Mouse (Mus musculus): ENCODE results near the gene Il16. TPM values are rescaled to one million over a fixed set of nuclear protein-coding genes. Genes with fewer than 3 reads are reported as not detected.
A peak's percentile ranks its signal among the peaks of the same experiment; 100 is the strongest.

The Il16 gene
- polyA plus RNA-seq, 1 experiment: 70.7 TPM

GRCm38 (mm10) chr7:83659159-83660065, 86.1 kb downstream of the Il16 start:
- Histone ChIP-seq H3K36me3 (ENCODE audit: control insufficient read depth, insufficient read depth, low read length) (no peaks in the 10 kb centered on the region), H3K27me3 (ENCODE audit: control insufficient read depth, insufficient read depth, low read length) (no peaks in the 10 kb centered on the region), H3K27ac (ENCODE audit: insufficient read depth, low read length) (peak overlapping the region; percentile 96), H3K4me3 (ENCODE audit: extremely low read depth, insufficient read depth, insufficient read length) (peak overlapping the region; percentile 27), H3K4me1 (ENCODE audit: control insufficient read depth, insufficient read depth, insufficient read length) (peaks cover 23% of the 10 kb centered on the region)
- DNase-seq (ENCODE audit: low read depth in 1 of 2, low spot score in 2 of 2): peak; percentile 70 to 74
- TF ChIP-seq POLR2A (IDR thresholded peaks at IDR 0.05; ENCODE audit: low read depth, low read length): no peak; the same call in 1 of the 2 replicates
- TF ChIP-seq CTCF (IDR thresholded peaks at IDR 0.05; ENCODE audit: extremely low read depth, insufficient read depth, insufficient read length, insufficient replicate concordance): no peak
- WGBS: 27% methylated on average over 9 of the region's 9 CpGs

- Histone ChIP-seq H3K27ac (ENCODE audit: insufficient read depth, low read length) (peak overlapping the region; percentile 96), H3K36me3 (ENCODE audit: control insufficient read depth, insufficient read depth, low read length) (no peaks in the 10 kb centered on the region), H3K4me3 (ENCODE audit: extremely low read depth, insufficient read depth, insufficient read length) (peak overlapping the region; percentile 28; the same call in 1 of the 2 replicates), H3K27me3 (ENCODE audit: control insufficient read depth, insufficient read depth, low read length) (no peaks in the 10 kb centered on the region), H3K4me1 (ENCODE audit: control insufficient read depth, insufficient read depth, insufficient read length) (peaks cover 23% of the 10 kb centered on the region)
- TF ChIP-seq CTCF (IDR thresholded peaks at IDR 0.05; ENCODE audit: extremely low read depth, insufficient read depth, insufficient read length, insufficient replicate concordance) (no peak), POLR2A (IDR thresholded peaks at IDR 0.05; ENCODE audit: low read depth, low read length) (no peak)
- DNase-seq (ENCODE audit: low read depth in 1 of 2, low spot score in 2 of 2): no peak
- WGBS: 24% methylated on average over 1 of the region's 1 CpGs
These were observed 86.8 kb downstream of the Il16 start for GRCm38 (mm10) chr7:83658716-83659115.

GRCm38 (mm10) chr7:83654938-83655630, 90.4 kb downstream of the Il16 start:
- 3% methylated on average over 5 of the region's 5 CpGs for WGBS
- DNase-seq (ENCODE audit: low read depth in 1 of 2, low spot score in 2 of 2): peak; percentile 71 to 85

GRCm38 (mm10) chr7:83654196-83654595, 91.3 kb downstream of the Il16 start:
- peaks cover 30% of the 10 kb centered on the region for H3K36me3 ChIP-seq (ENCODE audit: control insufficient read depth, insufficient read depth, low read length)
- WGBS: 12% methylated on average over 2 of the region's 2 CpGs
- H3K4me1 ChIP-seq (ENCODE audit: control insufficient read depth, insufficient read depth, insufficient read length): peaks cover 25% of the 10 kb centered on the region

More at GRCm38 (mm10) chr7:83654938-83655630, 90.4 kb downstream of the Il16 start:
- H3K27me3 ChIP-seq (ENCODE audit: control insufficient read depth, insufficient read depth, low read length): no peaks in the 10 kb centered on the region
- H3K36me3 ChIP-seq (ENCODE audit: control insufficient read depth, insufficient read depth, low read length): peaks cover 22% of the 10 kb centered on the region
- no peak for TF ChIP-seq CTCF (IDR thresholded peaks at IDR 0.05; ENCODE audit: extremely low read depth, insufficient read depth, insufficient read length, insufficient replicate concordance)
- peak; percentile 97 for TF ChIP-seq POLR2A (IDR thresholded peaks at IDR 0.05; ENCODE audit: low read depth, low read length)
- peak overlapping the region; percentile 87 for H3K4me3 ChIP-seq (ENCODE audit: extremely low read depth, insufficient read depth, insufficient read length)
- peak overlapping the region; percentile 99 for H3K27ac ChIP-seq (ENCODE audit: insufficient read depth, low read length)
- H3K4me1 ChIP-seq (ENCODE audit: control insufficient read depth, insufficient read depth, insufficient read length): peaks cover 19% of the 10 kb centered on the region

GRCm38 (mm10) chr7:83653605-83654051, 91.9 kb downstream of the Il16 start:
- 13% methylated on average over 2 of the region's 2 CpGs for WGBS
- Histone ChIP-seq H3K27me3 (ENCODE audit: control insufficient read depth, insufficient read depth, low read length) (no peaks in the 10 kb centered on the region), H3K4me1 (ENCODE audit: control insufficient read depth, insufficient read depth, insufficient read length) (peaks cover 24% of the 10 kb centered on the region; the same call in 1 of the 2 replicates), H3K4me3 (ENCODE audit: extremely low read depth, insufficient read depth, insufficient read length) (peak overlapping the region; percentile 87), H3K36me3 (ENCODE audit: control insufficient read depth, insufficient read depth, low read length) (peaks cover 32% of the 10 kb centered on the region), H3K27ac (ENCODE audit: insufficient read depth, low read length) (peak overlapping the region; percentile 96)
- no peak for DNase-seq (ENCODE audit: low read depth in 1 of 2, low spot score in 2 of 2)
- no peak for TF ChIP-seq POLR2A (IDR thresholded peaks at IDR 0.05; ENCODE audit: low read depth, low read length)
- no peak for TF ChIP-seq CTCF (IDR thresholded peaks at IDR 0.05; ENCODE audit: extremely low read depth, insufficient read depth, insufficient read length, insufficient replicate concordance)

More at GRCm38 (mm10) chr7:83654196-83654595, 91.3 kb downstream of the Il16 start:
- TF ChIP-seq POLR2A (IDR thresholded peaks at IDR 0.05; ENCODE audit: low read depth, low read length) (no peak), CTCF (IDR thresholded peaks at IDR 0.05; ENCODE audit: extremely low read depth, insufficient read depth, insufficient read length, insufficient replicate concordance) (no peak)
- DNase-seq (ENCODE audit: low read depth in 1 of 2, low spot score in 2 of 2): no peak
- no peaks in the 10 kb centered on the region for H3K27me3 ChIP-seq (ENCODE audit: control insufficient read depth, insufficient read depth, low read length)
- peak overlapping the region; percentile 87 for H3K4me3 ChIP-seq (ENCODE audit: extremely low read depth, insufficient read depth, insufficient read length)
- peak overlapping the region; percentile 96 for H3K27ac ChIP-seq (ENCODE audit: insufficient read depth, low read length)

- Histone ChIP-seq H3K27ac (ENCODE audit: insufficient read depth, low read length) (peak overlapping the region; percentile 96), H3K36me3 (ENCODE audit: control insufficient read depth, insufficient read depth, low read length) (peaks cover 41% of the 10 kb centered on the region)
These were observed 93.0 kb downstream of the Il16 start for GRCm38 (mm10) chr7:83652498-83652897.

More at GRCm38 (mm10) chr7:83652498-83652897, 93.0 kb downstream of the Il16 start:
- WGBS: 24% methylated on average over 5 of the region's 5 CpGs
- Histone ChIP-seq H3K27me3 (ENCODE audit: control insufficient read depth, insufficient read depth, low read length) (no peaks in the 10 kb centered on the region), H3K4me3 (ENCODE audit: extremely low read depth, insufficient read depth, insufficient read length) (peak overlapping the region; percentile 53), H3K4me1 (ENCODE audit: control insufficient read depth, insufficient read depth, insufficient read length) (peaks cover 26% of the 10 kb centered on the region; the same call in 1 of the 2 replicates)
- DNase-seq (ENCODE audit: low read depth in 1 of 2, low spot score in 2 of 2): peak in 1 of 2 experiments; percentile 48
- no peak for TF ChIP-seq CTCF (IDR thresholded peaks at IDR 0.05; ENCODE audit: extremely low read depth, insufficient read depth, insufficient read length, insufficient replicate concordance)
- no peak for TF ChIP-seq POLR2A (IDR thresholded peaks at IDR 0.05; ENCODE audit: low read depth, low read length)
